Comparison of ENCODE assay signal across 8 mouse cellular contexts in the genomic region with DNA sequence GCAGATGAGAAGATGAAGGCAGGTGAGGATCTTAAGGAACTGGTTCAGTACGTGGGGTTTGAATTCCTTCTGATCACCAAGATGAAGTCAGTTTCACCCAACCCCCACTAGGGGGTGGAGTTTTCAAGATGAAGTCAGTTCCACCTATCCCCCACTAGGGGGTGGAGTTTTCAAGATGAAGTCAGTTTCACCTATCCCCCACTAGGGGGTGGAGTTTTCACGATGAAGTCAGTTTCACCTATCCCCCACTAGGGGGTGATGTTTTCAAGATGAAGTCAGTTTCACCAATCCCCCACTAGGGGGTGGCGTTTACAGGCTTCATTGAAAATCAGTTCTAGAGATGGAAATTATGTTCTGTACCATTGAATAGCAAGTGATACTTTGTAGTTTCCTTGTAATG.
DNase-seq lines count a peak whose midpoint lies in the region; ATAC-seq and TF ChIP-seq lines count a peak whose summit lies in the region.

No protein-coding gene starts in this region.

- no peak overlapping the region for H3K27ac ChIP-seq in intestine, postnatal 0 days (ENCODE audit: low read depth, low read length)
- no peak overlapping the region for H3K27ac ChIP-seq in intestine, embryonic 15.5 days
- H3K27ac ChIP-seq in kidney, embryonic 16.5 days (ENCODE audit: low read length): no peak overlapping the region

- no peaks in the 10 kb centered on the region for H3K27me3 ChIP-seq in intestine, postnatal 0 days (replicated peaks; ENCODE audit: control insufficient read depth, insufficient read depth, low read length)
- H3K27me3 ChIP-seq in intestine, embryonic 15.5 days (replicated peaks): no peaks in the 10 kb centered on the region
- no peaks in the 10 kb centered on the region for H3K27me3 ChIP-seq in Patski
- 0 out of 2 replicates have a peak, but pooled peaks cover 1% of the 10 kb centered on the region for H3K27me3 ChIP-seq in kidney, embryonic 16.5 days (ENCODE audit: insufficient read depth, low read length)

- 94% methylated on average over 3 of the region's 3 CpGs for WGBS in intestine, postnatal 0 days
- whole genome bisulfite sequencing in intestine, embryonic 15.5 days: 91% methylated on average over 3 of the region's 3 CpGs
- WGBS in kidney, embryonic 16.5 days: 91% methylated on average over 3 of the region's 3 CpGs

- no peak overlapping the region for H3K9ac ChIP-seq in intestine, postnatal 0 days (ENCODE audit: low read depth, low read length)
- H3K9ac ChIP-seq in intestine, embryonic 15.5 days: no peak overlapping the region
- H3K9ac ChIP-seq in kidney, embryonic 16.5 days (replicated peaks; ENCODE audit: low read length): no peak overlapping the region

- POLR2A ChIA-PET in Patski (lab: Charles Lee): no interaction called here

- no peaks in the 10 kb centered on the region for H3K9me3 ChIP-seq in intestine, postnatal 0 days (ENCODE audit: control insufficient read depth)
- 0 out of 2 replicates have a peak, but pooled peaks cover 2% of the 10 kb centered on the region for H3K9me3 ChIP-seq in intestine, embryonic 15.5 days
- no peaks in the 10 kb centered on the region for H3K9me3 ChIP-seq in kidney, embryonic 16.5 days (ENCODE audit: low read length)

- no peak overlapping the region for H3K4me3 ChIP-seq in intestine, postnatal 0 days (ENCODE audit: low read depth, low read length)
- no peak overlapping the region for H3K4me3 ChIP-seq in intestine, embryonic 15.5 days (replicated peaks)
- H3K4me3 ChIP-seq in kidney, embryonic 16.5 days (ENCODE audit: low read length): no peak overlapping the region

- TF ChIP-seq CTCF in intestine, postnatal 0 days (IDR thresholded peaks at IDR 0.05; ENCODE audit: low read depth): peak; percentile 98
- TF ChIP-seq CTCF in Patski (IDR thresholded peaks at IDR 0.05): peak; percentile 91

- peak; percentile 38 to 39 for DNase-seq in B cell, adult 2 months
- no peak for DNase-seq in Patski (ENCODE audit: low read depth, low spot score)
- peak; percentile 32 for DNase-seq in lung, postnatal 10 days
- no peak for DNase-seq in spleen, adult 12 weeks (ENCODE audit: low spot score)
- no peak for DNase-seq in right cerebral cortex, postnatal 4 days

- CTCF ChIA-PET in Patski (lab: Charles Lee): interaction anchor here (0.8 to 1.2 kb wide), 6 partner anchors 10 to 464 kb away, joined by 3 to 4 read pairs (median 3); no protein-coding TSS in a partner anchor

- H3K36me3 ChIP-seq in intestine, postnatal 0 days (ENCODE audit: control insufficient read depth, insufficient read depth): no peaks in the 10 kb centered on the region
- H3K36me3 ChIP-seq in intestine, embryonic 15.5 days: no peaks in the 10 kb centered on the region
- no peaks in the 10 kb centered on the region for H3K36me3 ChIP-seq in kidney, embryonic 16.5 days (ENCODE audit: insufficient read depth, low read length)

- no peaks in the 10 kb centered on the region for H3K4me1 ChIP-seq in intestine, postnatal 0 days (replicated peaks; ENCODE audit: control insufficient read depth, insufficient read depth, low read length)
- no peaks in the 10 kb centered on the region for H3K4me1 ChIP-seq in intestine, embryonic 15.5 days (replicated peaks)
- no peaks in the 10 kb centered on the region for H3K4me1 ChIP-seq in kidney, embryonic 16.5 days (ENCODE audit: insufficient read depth, low read length)

- H3K4me2 ChIP-seq in intestine, postnatal 0 days (replicated peaks; ENCODE audit: low read depth): no peak overlapping the region
- no peak overlapping the region for H3K4me2 ChIP-seq in intestine, embryonic 15.5 days (replicated peaks)
- H3K4me2 ChIP-seq in kidney, embryonic 16.5 days (replicated peaks; ENCODE audit: low read depth, low read length): no peak overlapping the region

- ATAC-seq in intestine, postnatal 0 days: no peak
- ATAC-seq in intestine, embryonic 15.5 days: no peak
- ATAC-seq in Patski: no peak
- no peak for ATAC-seq in kidney, embryonic 16.5 days (ENCODE audit: low FRiP score, low TSS enrichment)

- in situ Hi-C loops in Patski (cut with MboI; ENCODE audit: low pct_unique_long_range_greater_than_20kb): loop anchor here (10.0 to 25.0 kb wide), 3 partner anchors 221 to 1641 kb away; no protein-coding TSS in a partner anchor

Comparison
In these comparisons a context has a peak if more than half of its experiments do, and no peak if none do; other contexts are left out.
1. DNase-seq: peak in B cell, adult 2 months (2 of 2) and lung, postnatal 10 days (single experiment); none in Patski (single experiment), spleen, adult 12 weeks (single experiment) and right cerebral cortex, postnatal 4 days (single experiment).